Mouse (Mus musculus) MEL (cell line): ENCODE results near the gene Fstl3. TPM values are rescaled to one million over a fixed set of nuclear protein-coding genes. Genes with fewer than 3 reads are reported as not detected.

ENCODE experiments used
- DNase-seq: peaks from one replicate; pipeline ENCODE4 v3.0.0; 2011; ENCODE audit warnings: low read depth, low spot score
- H3K27ac ChIP-seq: 2 replicates; pipeline ENCODE4 v1.5.1; 2012; ENCODE audit warnings: low read depth, mild to moderate bottlenecking, control low read depth, low read length, moderate library complexity; ENCODE audit not compliant: control insufficient read depth
- H3K27me3 ChIP-seq, 2 experiments: fragments of 150-350 bp in 1 of 2; sonication (generic) in 1 of 2; 2 replicates each; pipeline ENCODE4 v1.6.1; 2012; ENCODE audit warnings: low read length in 2 of 2, mild to moderate bottlenecking in 2 of 2, improper control_type of control experiment in 1 of 2, moderate library complexity in 1 of 2; ENCODE audit not compliant: insufficient read depth in 2 of 2, control insufficient read depth in 1 of 2
- H3K36me3 ChIP-seq, 2 experiments: 2 replicates each; pipeline ENCODE4 v1.6.1; 2012 to 2014; ENCODE audit warnings: low read length in 2 of 2, improper control_type of control experiment in 1 of 2, inconsistent platforms in 1 of 2, mild to moderate bottlenecking in 1 of 2; ENCODE audit not compliant: insufficient read depth in 2 of 2, control insufficient read depth in 1 of 2
- H3K4me1 ChIP-seq, 2 experiments: fragments of 150-350 bp in 1 of 2; sonication (generic) in 1 of 2; 2 replicates each; pipeline ENCODE4 v1.6.1; 2012; ENCODE audit warnings: low read length in 2 of 2, improper control_type of control experiment in 1 of 2, mild to moderate bottlenecking in 1 of 2; ENCODE audit not compliant: insufficient read depth in 2 of 2, control insufficient read depth in 1 of 2
- H3K4me3 ChIP-seq, 2 experiments: fragments of 150-350 bp in 1 of 2; sonication (generic) in 1 of 2; 2 replicates each; pipeline ENCODE4 v1.5.1; 2012; ENCODE audit warnings: low read depth in 2 of 2, low read length in 2 of 2, mild to moderate bottlenecking in 2 of 2, moderate library complexity in 2 of 2, control low read depth in 1 of 2, improper control_type of control experiment in 1 of 2; ENCODE audit not compliant: control insufficient read depth in 1 of 2, insufficient read depth in 1 of 2
- H3K79me2 ChIP-seq: 2 replicates; pipeline ENCODE4 v1.6.1; 2012; ENCODE audit warnings: mild to moderate bottlenecking, low read length, moderate library complexity; ENCODE audit not compliant: control insufficient read depth, poor library complexity, insufficient read depth
- H3K9ac ChIP-seq: 2 replicates; pipeline ENCODE4 v1.6.1; 2012; ENCODE audit warnings: low read depth, mild to moderate bottlenecking, control low read depth, low read length, moderate library complexity; ENCODE audit not compliant: control insufficient read depth, poor library complexity, severe bottlenecking
- H3K9me3 ChIP-seq: fragments of 150-350 bp; sonication (generic); replicated peaks from 2 replicates; pipeline ENCODE4 v1.6.1; 2012; ENCODE audit warnings: mild to moderate bottlenecking, low read length, improper control_type of control experiment, moderate library complexity; ENCODE audit not compliant: insufficient read depth
- BHLHE40 ChIP-seq: IDR thresholded peaks from 2 replicates; pipeline ENCODE4 v1.6.1; 2012; ENCODE audit warnings: low read depth, mild to moderate bottlenecking, inconsistent platforms, low read length, improper control_type of control experiment, borderline replicate concordance
- CHD1 ChIP-seq: IDR thresholded peaks from 2 replicates; pipeline ENCODE4 v1.6.1; 2012; ENCODE audit warnings: low read depth, mild to moderate bottlenecking, inconsistent platforms, low read length, improper control_type of control experiment
- CHD2 ChIP-seq: IDR thresholded peaks from 2 replicates; pipeline ENCODE4 v1.6.1; 2011; ENCODE audit warnings: low read length, improper control_type of control experiment
- CTCF ChIP-seq, 3 experiments: IDR thresholded peaks in 2 of 3; conservative IDR thresholded peaks in 1 of 3; 2 replicates each; pipeline ENCODE4 v1.5.1; 2011 to 2012; ENCODE audit warnings: low read length in 3 of 3, low read depth in 2 of 3, mild to moderate bottlenecking in 2 of 3, improper control_type of control experiment in 1 of 3, inconsistent platforms in 1 of 3, mixed read lengths in 1 of 3, moderate library complexity in 1 of 3; ENCODE audit not compliant: control insufficient read depth in 1 of 3, insufficient read depth in 1 of 3, poor library complexity in 1 of 3, severe bottlenecking in 1 of 3
- ELF1 ChIP-seq: IDR thresholded peaks from 2 replicates; pipeline ENCODE4 v1.6.1; 2014; ENCODE audit warnings: low read depth, mild to moderate bottlenecking, inconsistent platforms, low read length, improper control_type of control experiment, moderate library complexity
- EP300 ChIP-seq, 2 experiments: IDR thresholded peaks; 2 replicates each; pipeline ENCODE4 v1.6.1; 2011; ENCODE audit warnings: improper control_type of control experiment in 2 of 2, low read length in 2 of 2, low read depth in 1 of 2, mild to moderate bottlenecking in 1 of 2
- GABPA ChIP-seq: IDR thresholded peaks from 2 replicates; pipeline ENCODE4 v1.6.1; 2012; ENCODE audit warnings: low read depth, mild to moderate bottlenecking, inconsistent platforms, low read length, improper control_type of control experiment, moderate library complexity
- KAT2A ChIP-seq: conservative IDR thresholded peaks from 2 replicates; pipeline ENCODE4 v1.6.1; 2012; ENCODE audit warnings: low read depth, low read length, improper control_type of control experiment, inconsistent platforms
- MAX ChIP-seq: IDR thresholded peaks from 2 replicates; pipeline ENCODE4 v1.6.1; 2011; ENCODE audit warnings: low read length, improper control_type of control experiment
- MEF2A ChIP-seq: IDR thresholded peaks from 2 replicates; pipeline ENCODE4 v1.6.1; 2014; ENCODE audit warnings: low read depth, mild to moderate bottlenecking, inconsistent platforms, low read length, improper control_type of control experiment; ENCODE audit not compliant: poor library complexity, insufficient replicate concordance, severe bottlenecking; ENCODE audit errors: extremely low read depth
- MXI1 ChIP-seq: IDR thresholded peaks from 2 replicates; pipeline ENCODE4 v1.6.1; 2011; ENCODE audit warnings: mild to moderate bottlenecking, low read depth, low read length, improper control_type of control experiment
- MYC ChIP-seq: IDR thresholded peaks from 2 replicates; pipeline ENCODE4 v1.6.1; 2011; ENCODE audit warnings: low read depth, mild to moderate bottlenecking, low read length, improper control_type of control experiment, moderate library complexity
- NELFE ChIP-seq: IDR thresholded peaks from 2 replicates; pipeline ENCODE4 v1.6.1; 2011; ENCODE audit warnings: low read depth, low read length, improper control_type of control experiment
- NRF1 ChIP-seq: IDR thresholded peaks from 2 replicates; pipeline ENCODE4 v1.6.1; 2014; ENCODE audit warnings: low read depth, mild to moderate bottlenecking, inconsistent platforms, low read length, improper control_type of control experiment, moderate library complexity; ENCODE audit not compliant: poor library complexity, insufficient read depth, severe bottlenecking
- POLR2AphosphoS5 ChIP-seq: IDR thresholded peaks from 2 replicates; pipeline ENCODE4 v1.6.1; 2012; ENCODE audit warnings: low read depth, borderline replicate concordance, mild to moderate bottlenecking, inconsistent platforms, low read length, moderate library complexity, mixed read lengths
- RAD21 ChIP-seq: IDR thresholded peaks from 2 replicates; pipeline ENCODE4 v1.6.1; 2011; ENCODE audit warnings: mild to moderate bottlenecking, low read depth, low read length, improper control_type of control experiment
- RCOR1 ChIP-seq: IDR thresholded peaks from 2 replicates; pipeline ENCODE4 v1.6.1; 2012; ENCODE audit warnings: low read depth, mild to moderate bottlenecking, inconsistent platforms, low read length, improper control_type of control experiment
- TAL1 ChIP-seq: IDR thresholded peaks from 2 replicates; pipeline ENCODE4 v1.6.1; 2012; ENCODE audit warnings: mild to moderate bottlenecking, inconsistent platforms, low read length, moderate library complexity, mixed read lengths
- TBP ChIP-seq: IDR thresholded peaks from 2 replicates; pipeline ENCODE4 v1.8.0; 2011; ENCODE audit warnings: low read depth, low read length, improper control_type of control experiment
- UBTF ChIP-seq: IDR thresholded peaks from 2 replicates; pipeline ENCODE4 v1.6.1; 2012; ENCODE audit warnings: low read depth, mild to moderate bottlenecking, inconsistent platforms, low read length, improper control_type of control experiment, moderate library complexity, borderline replicate concordance; ENCODE audit not compliant: insufficient read depth
- USF1 ChIP-seq: IDR thresholded peaks from 2 replicates; pipeline ENCODE4 v1.6.1; 2014; ENCODE audit warnings: low read depth, mild to moderate bottlenecking, inconsistent platforms, low read length, improper control_type of control experiment, moderate library complexity
- ZC3H11A ChIP-seq: IDR thresholded peaks from 2 replicates; pipeline ENCODE4 v1.6.1; 2012; ENCODE audit warnings: low read depth, mild to moderate bottlenecking, inconsistent platforms, low read length, improper control_type of control experiment
- polyA plus RNA-seq, 2 experiments: library from polyadenylated mRNA; stranded (reverse) in 1 of 2; unstranded in 1 of 2; fragments of >175 nt in 1 of 2; fragments of >200 nt in 1 of 2; gene quantifications; 2 replicates each; pipeline versions ENCODE4 v1.2.1 to v1.2.4; 2012; ENCODE audit warnings: low replicate concordance in 2 of 2, low read depth in 1 of 2; ENCODE audit not compliant: insufficient read length in 2 of 2, insufficient read depth in 1 of 2, missing spikeins in 1 of 2
- total RNA-seq: library from RNA; depleted of rRNA; stranded (reverse); fragments of 300-350 nt; gene quantifications from 2 replicates; pipeline ENCODE4 v1.2.3, GENCODE M21; 2012

Fstl3 gene
- total and polyA plus RNA-seq, 3 experiments: 4.3 to 7.1 TPM; not detected in 1

- TF ChIP-seq ZC3H11A (no peak), ELF1 (no peak), MAX (no peak), CHD1 (no peak)
Measured at GRCm38 (mm10) chr10:79748496-79748895, 28.6 kb upstream of the Fstl3 start (continued).

- Histone ChIP-seq H3K27me3 (no peaks in the 10 kb centered on the region), H3K79me2 (no peaks in the 10 kb centered on the region)
- TF ChIP-seq MXI1: no peak
- no peak for TF ChIP-seq NRF1
- no peak for TF ChIP-seq UBTF
- no peak for TF ChIP-seq TAL1
- TF ChIP-seq RCOR1: no peak
- TF ChIP-seq CHD2: no peak
- no peak for TF ChIP-seq RAD21
- no peak for TF ChIP-seq TBP
- no peak for TF ChIP-seq GABPA
- no peak for TF ChIP-seq CTCF (IDR thresholded peaks at IDR 0.05 in 2 of 3, conservative IDR thresholded peaks at IDR 0.05 in 1 of 3; ENCODE audit: control insufficient read depth in 1 of 3, insufficient read depth in 1 of 3, low read depth in 2 of 3, low read length in 3 of 3, poor library complexity in 1 of 3, severe bottlenecking in 1 of 3)
- TF ChIP-seq MYC: no peak
- no peak for TF ChIP-seq EP300 (IDR thresholded peaks at IDR 0.05; ENCODE audit: low read depth in 1 of 2, low read length in 2 of 2)
- no peak for TF ChIP-seq POLR2AphosphoS5
- no peak for TF ChIP-seq USF1
- TF ChIP-seq ELF1: no peak
- TF ChIP-seq, all 39 proteins: peak for 0
- Histone ChIP-seq H3K4me3 (no peak within 1 kb of the TSS), H3K36me3 (peaks cover 0 to 4% of the 10 kb centered on the region in 2 experiments; a peak in 1 of 4 replicates), H3K27ac (no peak within 1 kb of the TSS), H3K9me3 (no peaks in the 10 kb centered on the region), H3K9ac (no peak within 1 kb of the TSS), H3K4me1 (no peaks in the 10 kb centered on the region)
- DNase-seq: no peak
Measured at GRCm38 (mm10) chr10:79754856-79755516, 22.1 kb upstream of the Fstl3 start, which contains the start of gene Fgf22. TSS of gene Fgf22 (plus strand) at chr10:79755076.

- Histone ChIP-seq H3K4me3 (no peak overlapping the region), H3K9me3 (no peaks in the 10 kb centered on the region), H3K79me2 (no peaks in the 10 kb centered on the region), H3K4me1 (no peaks in the 10 kb centered on the region), H3K9ac (no peak overlapping the region), H3K27ac (no peak overlapping the region), H3K27me3 (no peaks in the 10 kb centered on the region), H3K36me3 (peaks cover 0 to 4% of the 10 kb centered on the region in 2 experiments; a peak in 1 of 4 replicates)
- DNase-seq: no peak
- TF ChIP-seq RAD21 (no peak), MYC (no peak), TBP (no peak), NELFE (no peak), MEF2A (no peak), UBTF (no peak), GABPA (no peak), BHLHE40 (no peak), KAT2A (no peak), RCOR1 (no peak)
Measured at GRCm38 (mm10) chr10:79755854-79756253, 21.2 kb upstream of the Fstl3 start.
